Mouse (Mus musculus) lung, embryonic 15.5 days (tissue): ENCODE results near the gene Nxnl1. TPM values are rescaled to one million over a fixed set of nuclear protein-coding genes. Genes with fewer than 3 reads are reported as not detected.
"Not testable (repeated sequence)": the region's sequence is repeated elsewhere in the genome, so short reads cannot be mapped to it uniquely, and the experiment has no call there.

Experiments used
- ATAC-seq: fragments of 200-750 bp; cut with Nextera tagmentation; 2 replicates; pipeline ENCODE4 v1.8.0; 2017; ENCODE audit warnings: moderate number of reproducible peaks, borderline replicate concordance; ENCODE audit not compliant: low FRiP score, low TSS enrichment; ENCODE audit errors: extremely low read depth
- H3K27ac ChIP-seq: fragments of 300-500 bp; sonication (generic); 2 replicates; pipeline ENCODE4 v1.5.1; 2015; ENCODE audit warnings: moderate library complexity, mild to moderate bottlenecking, inconsistent platforms
- H3K27me3 ChIP-seq: fragments of 300-500 bp; sonication (generic); 2 replicates; pipeline ENCODE4 v1.6.1; 2015; ENCODE audit warnings: inconsistent platforms
- H3K36me3 ChIP-seq: fragments of 300-500 bp; sonication (generic); 2 replicates; pipeline ENCODE4 v1.6.1; 2015; ENCODE audit warnings: inconsistent platforms
- H3K4me1 ChIP-seq: fragments of 300-500 bp; sonication (generic); 2 replicates; pipeline ENCODE4 v1.6.1; 2015; ENCODE audit warnings: inconsistent platforms
- H3K4me2 ChIP-seq: fragments of 300-500 bp; sonication (generic); 2 replicates; pipeline ENCODE4 v1.6.1; 2015; ENCODE audit warnings: inconsistent platforms, mild to moderate bottlenecking, moderate library complexity
- H3K4me3 ChIP-seq: fragments of 300-500 bp; sonication (generic); 2 replicates; pipeline ENCODE4 v1.5.1; 2015; ENCODE audit warnings: mild to moderate bottlenecking, inconsistent platforms
- H3K9ac ChIP-seq: fragments of 300-500 bp; sonication (generic); 2 replicates; pipeline ENCODE4 v1.6.1; 2015; ENCODE audit warnings: inconsistent platforms
- H3K9me3 ChIP-seq: fragments of 300-500 bp; sonication (generic); 2 replicates; pipeline ENCODE4 v1.6.1; 2016; ENCODE audit warnings: inconsistent platforms
- WGBS: fragments of 180-500 bp; shearing (Covaris S2); methylation state at CpG from one replicate; pipeline ENCODE4 v1.1.7; 2015; 5-methylcytosine and 5-hydroxymethylcytosine counted together
- polyA plus RNA-seq: library from polyadenylated mRNA; unstranded; fragments of >200 nt; fragmentation: Nextera tagmentation; extraction: Ambion mirVana; gene quantifications from 2 replicates; pipeline ENCODE4 v1.2.1, GENCODE M21; 2015

The Nxnl1 gene
- polyA plus RNA-seq, 1 experiment from 2014 or later = not detected

DNA sequence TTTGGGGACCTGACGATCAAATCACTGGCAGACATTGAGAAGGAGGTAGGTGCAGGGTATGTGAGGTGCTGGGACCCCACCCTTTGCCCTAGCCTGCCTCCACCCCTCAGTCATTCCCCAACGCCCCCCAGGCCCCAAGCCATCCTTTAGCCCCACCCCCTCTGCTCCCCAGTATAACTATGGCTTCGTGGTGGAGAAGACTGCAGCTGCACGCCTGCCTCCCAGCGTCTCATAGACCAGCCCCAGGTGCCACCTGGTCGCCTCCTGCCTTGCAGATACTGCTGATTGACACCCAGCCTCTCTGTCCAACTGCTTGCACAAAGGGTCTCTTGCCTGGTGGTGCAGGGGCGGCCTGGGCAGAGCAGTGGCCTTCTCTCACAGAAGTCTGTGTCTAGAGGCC lies 18.8 kb downstream of the Nxnl1 start:
- Histone ChIP-seq H3K4me3 (no peak overlapping the region), H3K36me3 (peaks cover 23% of the 10 kb centered on the region; the same call in 1 of the 2 replicates), H3K4me2 (no peak overlapping the region), H3K9me3 (no peaks in the 10 kb centered on the region), H3K4me1 (peaks cover 13% of the 10 kb centered on the region), H3K27ac (no peak overlapping the region), H3K27me3 (no peaks in the 10 kb centered on the region), H3K9ac (no peak overlapping the region)
- ATAC-seq = no peak
- WGBS = 85% methylated on average over 7 of the region's 7 CpGs

GRCm38 (mm10) chr8:71545053-71545452 lies 21.3 kb downstream of the Nxnl1 start:
- H3K4me1 ChIP-seq = peaks cover 12% of the 10 kb centered on the region
- H3K9me3 ChIP-seq = no peaks in the 10 kb centered on the region
- no peak overlapping the region for H3K4me2 ChIP-seq
- H3K27ac ChIP-seq = no peak overlapping the region
- 87% methylated on average over 11 of the region's 11 CpGs for WGBS
- peaks cover 23% of the 10 kb centered on the region; the same call in 1 of the 2 replicates for H3K36me3 ChIP-seq
- H3K9ac ChIP-seq = no peak overlapping the region
- H3K4me3 ChIP-seq = no peak overlapping the region
- no peaks in the 10 kb centered on the region for H3K27me3 ChIP-seq
- no peak for ATAC-seq

DNA sequence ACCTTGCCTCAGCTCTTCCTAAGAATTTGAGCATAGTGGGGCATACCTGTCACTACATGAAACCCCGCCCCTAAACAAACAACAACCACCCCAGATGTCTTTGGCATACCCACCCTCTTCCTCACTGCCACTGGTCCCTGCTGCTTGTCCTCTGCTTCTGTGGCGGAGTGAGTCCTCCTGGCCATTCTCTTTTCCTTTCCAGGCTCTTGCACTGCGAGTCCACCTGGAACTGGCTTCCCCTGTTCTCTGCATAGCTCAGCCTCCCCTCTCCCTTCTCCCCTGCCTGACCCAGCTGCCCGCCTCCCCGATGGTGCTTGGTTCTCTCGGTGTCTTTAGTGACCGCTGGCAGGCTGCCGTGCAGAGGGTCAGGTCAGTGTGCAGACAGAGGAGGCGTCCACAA lies 22.6 kb downstream of the Nxnl1 start:
- no peaks in the 10 kb centered on the region for H3K27me3 ChIP-seq
- peak overlapping the region; percentile 79; the same call in 1 of the 2 replicates for H3K9ac ChIP-seq
- WGBS = 76% methylated on average over 9 of the region's 9 CpGs
- H3K36me3 ChIP-seq = peaks cover 23% of the 10 kb centered on the region; the same call in 1 of the 2 replicates
- peak overlapping the region; percentile 85 for H3K4me3 ChIP-seq
- peak overlapping the region; percentile 93 for H3K4me2 ChIP-seq
- H3K9me3 ChIP-seq = no peaks in the 10 kb centered on the region
- peaks cover 12% of the 10 kb centered on the region for H3K4me1 ChIP-seq
- H3K27ac ChIP-seq = no peak overlapping the region
- no peak for ATAC-seq

DNA sequence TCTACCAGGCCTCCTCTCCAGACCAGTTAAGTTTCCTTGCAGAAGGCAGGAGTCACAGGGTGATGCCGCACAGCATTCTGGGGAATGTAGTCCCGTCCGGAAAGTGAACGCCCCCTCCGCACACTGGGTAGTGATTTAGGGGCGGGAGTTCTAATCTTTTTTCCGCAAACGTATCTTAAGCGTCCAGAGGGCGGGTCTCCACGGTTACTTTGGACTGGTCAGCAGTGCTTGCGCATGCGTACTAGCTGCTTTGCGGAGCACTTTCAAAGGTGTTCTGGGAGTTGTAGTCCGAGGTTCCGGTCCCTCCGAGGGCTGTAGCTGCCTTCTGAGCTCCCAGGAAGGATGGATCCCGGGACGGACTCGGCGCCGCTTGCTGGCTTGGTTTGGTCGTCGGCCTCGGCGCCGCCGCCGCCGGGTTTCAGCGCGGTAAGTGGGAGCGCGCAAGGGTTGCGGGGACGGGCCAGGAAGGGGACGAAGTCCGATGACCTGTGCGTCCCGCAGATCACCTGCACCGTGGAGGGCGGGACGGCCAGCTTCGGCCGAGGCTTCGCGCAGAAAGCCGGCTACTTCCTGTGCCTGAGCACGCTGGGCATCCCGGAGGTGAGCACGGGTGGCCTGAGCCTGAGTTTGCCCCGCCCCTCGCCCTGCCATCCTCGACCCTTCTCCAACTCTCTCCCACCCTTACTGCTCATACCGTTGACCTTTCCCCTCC lies 23.6 kb downstream of the Nxnl1 start, which contains the start of gene Mvb12a:
Mvb12a (plus strand) TSS at position 291 of the 712 bp plus-strand sequence.
- Histone ChIP-seq H3K9me3 (no peaks in the 10 kb centered on the region), H3K9ac (peak within 1 kb of the TSS; percentile 79), H3K27ac (peak within 1 kb of the TSS; percentile 24; the same call in 1 of the 2 replicates), H3K36me3 (peaks cover 21% of the 10 kb centered on the region; the same call in 1 of the 2 replicates), H3K4me1 (peaks cover 16% of the 10 kb centered on the region), H3K27me3 (no peaks in the 10 kb centered on the region), H3K4me3 (peak within 1 kb of the TSS; percentile 85), H3K4me2 (peak within 1 kb of the TSS; percentile 93)
- under 1% methylated on average over 55 of the region's 55 CpGs for WGBS
- ATAC-seq = peak; percentile 97

- Histone ChIP-seq H3K4me3 (peak within 1 kb of the TSS; percentile 51), H3K4me2 (peak within 1 kb of the TSS; percentile 67), H3K4me1 (peaks cover 14% of the 10 kb centered on the region), H3K27me3 (no peaks in the 10 kb centered on the region), H3K9me3 (no peaks in the 10 kb centered on the region), H3K9ac (peak within 1 kb of the TSS; percentile 60), H3K27ac (peak within 1 kb of the TSS; percentile 83), H3K36me3 (no peaks in the 10 kb centered on the region)
- 2% methylated on average over 37 of the region's 37 CpGs for WGBS
- peak; percentile 87 for ATAC-seq
Observed at GRCm38 (mm10) chr8:71537028-71537867, 29.2 kb downstream of the Nxnl1 start, which contains the start of gene Bst2. Gene Bst2, minus strand, starts transcription at chr8:71537456.

- Histone ChIP-seq H3K27ac (no peak overlapping the region), H3K36me3 (no peaks in the 10 kb centered on the region), H3K4me2 (peak overlapping the region; percentile 67; the same call in 1 of the 2 replicates), H3K4me1 (peaks cover 14% of the 10 kb centered on the region), H3K27me3 (no peaks in the 10 kb centered on the region), H3K9ac (no peak overlapping the region), H3K4me3 (no peak overlapping the region), H3K9me3 (no peaks in the 10 kb centered on the region)
- no peak for ATAC-seq
- WGBS = 60% methylated on average over 5 of the region's 5 CpGs
Observed at GRCm38 (mm10) chr8:71535663-71536062, 30.7 kb downstream of the Nxnl1 start.

DNA sequence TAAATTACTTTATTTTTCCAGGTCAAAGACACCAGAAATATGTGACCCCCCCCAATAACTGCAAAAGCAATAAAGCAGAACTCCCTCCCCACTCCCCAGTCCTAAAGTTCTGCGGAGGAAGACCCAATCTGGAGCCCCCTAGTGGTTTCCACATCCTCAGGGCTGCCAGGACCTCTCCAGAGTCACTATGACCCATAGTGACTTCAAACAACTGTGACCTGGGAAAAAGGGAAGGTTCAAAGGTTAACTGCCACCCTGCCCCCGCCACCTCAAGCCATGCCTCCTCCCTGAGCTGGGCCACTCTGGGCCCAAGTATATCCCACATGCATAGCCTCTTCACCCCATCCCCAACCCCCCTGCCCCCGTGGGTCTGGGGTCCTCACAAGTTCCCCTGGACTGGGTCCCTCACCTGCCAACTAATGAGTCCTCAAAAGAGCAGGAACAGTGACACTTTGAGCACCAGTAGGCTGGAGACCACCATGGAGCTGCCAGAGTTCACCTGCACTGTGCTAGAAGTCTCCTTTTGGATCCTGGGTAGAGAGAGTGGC lies 32.1 kb downstream of the Nxnl1 start:
- no peak overlapping the region for H3K4me3 ChIP-seq
- H3K4me1 ChIP-seq = peaks cover 14% of the 10 kb centered on the region
- no peaks in the 10 kb centered on the region for H3K36me3 ChIP-seq
- no peak for ATAC-seq
- H3K27ac ChIP-seq = no peak overlapping the region
- no peak overlapping the region for H3K9ac ChIP-seq
- no peak overlapping the region for H3K4me2 ChIP-seq
- H3K9me3 ChIP-seq = no peaks in the 10 kb centered on the region
- H3K27me3 ChIP-seq = no peaks in the 10 kb centered on the region
- 27% methylated on average over 3 of the region's 3 CpGs for WGBS

DNA sequence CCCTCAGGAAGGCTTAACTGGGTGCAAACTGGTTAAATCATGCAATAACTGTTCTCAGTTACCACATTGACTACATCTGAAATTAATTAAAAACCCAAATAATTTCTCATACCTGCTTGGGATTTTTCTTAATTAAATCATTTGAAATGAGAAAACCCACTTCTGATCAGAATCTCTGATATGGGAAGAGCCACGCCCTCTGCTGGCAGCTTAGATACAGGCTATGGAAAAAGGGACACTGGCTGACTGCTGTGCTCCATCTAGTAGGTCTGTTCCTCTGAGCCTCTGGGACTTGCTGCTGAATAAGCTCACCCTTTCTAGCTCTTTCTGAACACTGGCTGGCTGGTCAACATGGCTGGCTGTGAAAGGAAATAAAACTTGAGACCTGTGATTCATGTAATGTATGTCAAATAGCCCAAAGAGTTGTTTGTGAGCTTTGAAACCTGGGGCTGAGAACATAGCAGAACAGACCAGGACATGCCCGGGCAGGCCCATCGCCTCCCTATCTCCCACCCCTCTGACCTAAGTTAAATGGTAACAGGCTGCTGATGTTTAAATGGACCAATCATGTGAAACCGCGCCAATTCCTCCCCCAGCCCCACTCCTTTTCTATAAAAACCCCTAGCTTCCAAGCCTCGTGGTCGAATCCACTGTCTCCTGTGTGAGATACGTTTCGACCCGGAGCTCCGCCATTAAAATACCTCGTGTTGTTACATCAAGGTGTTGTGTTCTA lies 35.5 kb downstream of the Nxnl1 start:
- not testable (repeated sequence) for H3K4me3 ChIP-seq, H3K36me3 ChIP-seq, H3K27ac ChIP-seq, H3K4me2 ChIP-seq, ATAC-seq, H3K9ac ChIP-seq, H3K27me3 ChIP-seq, H3K9me3 ChIP-seq
- peaks cover 19% of the 10 kb centered on the region for H3K4me1 ChIP-seq
- WGBS = 55% methylated on average over 6 of the region's 12 CpGs

DNA sequence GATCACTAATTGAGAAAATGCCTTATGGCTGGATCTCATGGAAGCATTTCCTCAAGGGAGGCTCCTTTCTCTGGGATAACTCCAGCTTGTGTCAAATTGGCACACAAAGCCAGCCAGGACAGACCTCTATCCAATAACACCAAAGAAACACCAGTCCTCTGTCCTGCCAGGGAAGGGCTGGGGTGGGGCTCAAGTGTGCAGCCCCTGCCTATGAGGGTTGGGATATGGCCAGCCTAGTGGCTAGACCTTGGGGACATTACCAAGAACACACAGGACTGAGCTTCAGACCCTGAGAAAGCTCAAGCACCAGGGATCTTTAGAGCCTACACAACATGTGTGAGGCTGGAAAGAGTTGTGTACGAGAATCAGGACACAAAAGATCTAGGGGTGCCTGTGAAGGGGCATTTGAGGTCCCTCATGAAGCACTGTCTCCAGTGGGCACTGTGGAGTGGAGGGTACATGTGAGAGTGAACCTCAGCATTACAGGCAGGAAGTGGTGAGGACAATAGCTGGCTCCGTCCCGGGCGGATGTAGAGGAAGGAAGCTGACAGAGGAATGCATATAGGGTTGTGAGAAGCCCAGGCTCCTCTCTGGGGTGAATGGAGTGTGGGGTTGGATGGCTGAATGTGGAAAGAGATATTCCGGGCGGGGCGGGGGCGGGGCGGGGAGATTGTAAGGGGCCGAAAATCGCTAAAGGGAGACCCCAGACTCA lies 37.9 kb downstream of the Nxnl1 start:
- no peak overlapping the region for H3K4me2 ChIP-seq
- peak; percentile 73; the same call in 1 of the 2 replicates for ATAC-seq
- H3K27ac ChIP-seq = peak overlapping the region; percentile 91
- peaks cover 28% of the 10 kb centered on the region for H3K4me1 ChIP-seq
- no peak overlapping the region for H3K4me3 ChIP-seq
- H3K9me3 ChIP-seq = no peaks in the 10 kb centered on the region
- no peaks in the 10 kb centered on the region for H3K36me3 ChIP-seq
- WGBS = 61% methylated on average over 11 of the region's 11 CpGs
- peaks cover 12% of the 10 kb centered on the region for H3K27me3 ChIP-seq
- no peak overlapping the region for H3K9ac ChIP-seq

DNA sequence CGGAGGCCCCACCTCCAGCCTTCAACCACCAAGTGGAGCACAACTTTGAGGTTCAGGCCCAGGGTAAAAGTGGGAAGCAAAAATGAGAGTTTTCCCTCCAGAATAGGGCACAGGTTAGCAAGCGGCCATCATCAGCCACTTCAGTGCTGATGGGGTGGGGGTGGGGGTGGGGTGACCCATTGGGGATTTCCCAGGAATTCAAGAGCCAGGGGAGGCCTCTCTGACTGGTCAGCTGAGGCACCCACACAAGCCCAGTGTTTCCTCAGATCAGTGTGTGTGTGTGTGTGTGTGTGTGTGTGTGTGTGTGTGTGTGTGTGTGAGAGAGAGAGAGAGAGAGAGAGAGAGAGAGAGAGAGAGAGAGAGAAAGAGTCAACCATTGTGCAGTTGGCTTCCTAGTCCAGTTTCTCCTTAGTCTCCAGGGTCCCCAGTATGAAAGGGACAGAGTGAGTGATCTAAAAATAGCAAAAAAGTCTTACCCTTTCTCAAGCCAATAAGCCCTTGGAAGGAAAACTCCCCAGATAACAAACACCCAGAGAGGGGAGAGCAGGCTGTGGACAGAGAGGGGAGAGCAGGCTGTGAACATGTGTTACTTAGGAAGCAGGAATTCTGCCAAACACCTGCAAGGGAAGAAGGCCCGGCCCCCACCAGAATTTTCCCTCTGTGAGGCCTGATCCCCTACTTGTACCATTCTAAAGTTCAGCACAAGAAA lies 39.1 kb downstream of the Nxnl1 start:
- Histone ChIP-seq H3K4me2 (no peak overlapping the region), H3K27ac (peak overlapping the region; percentile 79), H3K27me3 (peaks cover 12% of the 10 kb centered on the region), H3K9me3 (no peaks in the 10 kb centered on the region), H3K36me3 (no peaks in the 10 kb centered on the region), H3K4me3 (no peak overlapping the region), H3K4me1 (peaks cover 28% of the 10 kb centered on the region), H3K9ac (no peak overlapping the region)
- no peak for ATAC-seq
- WGBS = 39% methylated on average over 3 of the region's 3 CpGs
